Mouse (Mus musculus) olfactory bulb, adult 2 months (tissue): ENCODE measurements around the gene Tbc1d15.

Source experiments
- CTCF ChIP-seq: fragments of 200-500 bp; IDR thresholded peaks from 2 replicates; pipeline ENCODE4 v1.5.1; 2012; ENCODE audit warnings: low read depth, mild to moderate bottlenecking, low read length, moderate library complexity; ENCODE audit not compliant: insufficient read depth
- POLR2A ChIP-seq: fragments of 200-500 bp; IDR thresholded peaks from 2 replicates; pipeline ENCODE4 v1.6.1; 2012; ENCODE audit warnings: mild to moderate bottlenecking, low read depth, low read length, moderate library complexity; ENCODE audit not compliant: insufficient read depth

DNA sequence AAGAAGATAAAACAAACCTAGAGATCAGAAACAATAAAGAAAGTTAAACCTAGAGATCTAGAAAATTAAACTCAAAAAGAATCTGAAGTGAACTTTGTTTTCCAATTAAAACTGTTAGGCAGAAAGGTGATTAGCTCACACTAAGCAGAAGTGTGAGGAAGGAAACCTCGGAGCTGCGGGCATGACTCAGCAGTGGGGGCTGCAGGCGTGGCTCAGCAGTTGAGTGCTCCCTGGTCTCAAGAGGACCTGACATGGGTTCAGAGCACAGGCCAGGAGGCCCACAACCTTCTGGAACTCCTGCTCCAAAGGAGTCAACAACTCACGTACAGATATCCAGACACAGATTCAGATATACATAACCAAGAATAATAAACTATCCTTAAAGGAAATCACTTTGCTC, 14.5 kb downstream of the Tbc1d15 start:
- TF ChIP-seq POLR2A: no peak
- TF ChIP-seq CTCF: no peak
